Mouse (Mus musculus): ENCODE data around the gene Ubr1. TPM values are rescaled to one million over a fixed set of nuclear protein-coding genes. Genes with fewer than 3 reads are reported as not detected.
"Not testable (repeated sequence)": the region's sequence is repeated elsewhere in the genome, so short reads cannot be mapped to it uniquely, and the experiment has no call there.

Gene Ubr1
- polyA plus RNA-seq, 1 experiment from 2014 or later, result 30.7 TPM

GRCm38 (mm10) chr2:120972257-120972656 lies 1.7 kb upstream of the Ubr1 start:
- 97% methylated on average over 8 of the region's 8 CpGs for WGBS
- H3K4me1 ChIP-seq (replicated peaks), result peaks cover 33% of the 10 kb centered on the region
- not testable (repeated sequence) for H3K9me3 ChIP-seq; H3K4me3 ChIP-seq; H3K27ac ChIP-seq (replicated peaks); ATAC-seq (ENCODE audit: low FRiP score, low read depth); H3K9ac ChIP-seq; H3K27me3 ChIP-seq; H3K4me2 ChIP-seq; H3K36me3 ChIP-seq

- Histone ChIP-seq H3K9me3 (no peaks in the 10 kb centered on the region), H3K27me3 (no peaks in the 10 kb centered on the region), H3K4me3 (no peak overlapping the region), H3K9ac (no peak overlapping the region), H3K27ac (replicated peaks) (no peak overlapping the region), H3K36me3 (no peaks in the 10 kb centered on the region), H3K4me1 (replicated peaks) (peaks cover 33% of the 10 kb centered on the region), H3K4me2 (no peak overlapping the region)
- 90% methylated on average over 4 of the region's 4 CpGs for WGBS
- no peak for ATAC-seq (ENCODE audit: low FRiP score, low read depth)
These were observed 1.3 kb upstream of the Ubr1 start for GRCm38 (mm10) chr2:120971766-120972165.

- WGBS, result under 1% methylated on average over 23 of the region's 23 CpGs
- H3K9ac ChIP-seq, result peak overlapping the region; percentile 80
- ATAC-seq (ENCODE audit: low FRiP score, low read depth), result peak; percentile 39; the same call in 1 of the 2 replicates
These were observed 423 bp downstream of the Ubr1 start for GRCm38 (mm10) chr2:120970045-120970539.

GRCm38 (mm10) chr2:120965486-120965885 lies 5.0 kb downstream of the Ubr1 start:
- ATAC-seq (ENCODE audit: low FRiP score, low read depth), result no peak
- 91% methylated on average over 3 of the region's 3 CpGs for WGBS

More at GRCm38 (mm10) chr2:120970045-120970539, 423 bp downstream of the Ubr1 start:
- Histone ChIP-seq H3K4me1 (replicated peaks) (peaks cover 28% of the 10 kb centered on the region), H3K9me3 (no peaks in the 10 kb centered on the region), H3K27me3 (no peaks in the 10 kb centered on the region), H3K36me3 (no peaks in the 10 kb centered on the region), H3K4me3 (peak overlapping the region; percentile 73), H3K4me2 (peak overlapping the region; percentile 61), H3K27ac (replicated peaks) (peak overlapping the region; percentile 88)

GRCm38 (mm10) chr2:120963110-120963509 lies 7.4 kb downstream of the Ubr1 start:
- no peaks in the 10 kb centered on the region for H3K9me3 ChIP-seq
- H3K36me3 ChIP-seq, result peaks cover 6% of the 10 kb centered on the region; the same call in 1 of the 2 replicates
- H3K4me1 ChIP-seq (replicated peaks), result peaks cover 5% of the 10 kb centered on the region; the same call in 1 of the 2 replicates
- no peak overlapping the region for H3K27ac ChIP-seq (replicated peaks)
- no peak for ATAC-seq (ENCODE audit: low FRiP score, low read depth)
- no peak overlapping the region for H3K4me3 ChIP-seq
- WGBS, result 95% methylated on average over 7 of the region's 7 CpGs
- H3K9ac ChIP-seq, result no peak overlapping the region
- H3K4me2 ChIP-seq, result no peak overlapping the region
- no peaks in the 10 kb centered on the region for H3K27me3 ChIP-seq

More at GRCm38 (mm10) chr2:120965486-120965885, 5.0 kb downstream of the Ubr1 start:
- Histone ChIP-seq H3K36me3 (no peaks in the 10 kb centered on the region; the same call in 1 of the 2 replicates), H3K9ac (no peak overlapping the region), H3K27ac (replicated peaks) (no peak overlapping the region), H3K4me1 (replicated peaks) (peaks cover 19% of the 10 kb centered on the region), H3K4me3 (no peak overlapping the region), H3K4me2 (no peak overlapping the region), H3K9me3 (no peaks in the 10 kb centered on the region), H3K27me3 (no peaks in the 10 kb centered on the region)

- 92% methylated on average over 1 of the region's 1 CpGs for WGBS
- ATAC-seq (ENCODE audit: low FRiP score, low read depth), result no peak
- no peaks in the 10 kb centered on the region for H3K27me3 ChIP-seq
- peaks cover 6% of the 10 kb centered on the region; the same call in 1 of the 2 replicates for H3K36me3 ChIP-seq
- H3K9ac ChIP-seq, result no peak overlapping the region
- H3K9me3 ChIP-seq, result no peaks in the 10 kb centered on the region
- H3K4me2 ChIP-seq, result no peak overlapping the region
- H3K27ac ChIP-seq (replicated peaks), result no peak overlapping the region
- no peak overlapping the region for H3K4me3 ChIP-seq
- no peaks in the 10 kb centered on the region for H3K4me1 ChIP-seq (replicated peaks)
These were observed 10.3 kb downstream of the Ubr1 start for GRCm38 (mm10) chr2:120960261-120960660.

GRCm38 (mm10) chr2:120959827-120960226 lies 10.7 kb downstream of the Ubr1 start:
- 95% methylated on average over 5 of the region's 5 CpGs for WGBS
- Histone ChIP-seq H3K36me3 (peaks cover 6% of the 10 kb centered on the region; the same call in 1 of the 2 replicates), H3K4me2 (no peak overlapping the region), H3K4me1 (replicated peaks) (no peaks in the 10 kb centered on the region), H3K27me3 (no peaks in the 10 kb centered on the region), H3K9me3 (no peaks in the 10 kb centered on the region), H3K4me3 (no peak overlapping the region), H3K9ac (no peak overlapping the region), H3K27ac (replicated peaks) (no peak overlapping the region)
- no peak for ATAC-seq (ENCODE audit: low FRiP score, low read depth)

GRCm38 (mm10) chr2:120959363-120959762 lies 11.2 kb downstream of the Ubr1 start:
- peaks cover 8% of the 10 kb centered on the region; the same call in 1 of the 2 replicates for H3K36me3 ChIP-seq
- no peak for ATAC-seq (ENCODE audit: low FRiP score, low read depth)
- 93% methylated on average over 2 of the region's 2 CpGs for WGBS
- H3K9me3 ChIP-seq, result no peaks in the 10 kb centered on the region
- H3K9ac ChIP-seq, result no peak overlapping the region
- H3K4me2 ChIP-seq, result no peak overlapping the region
- no peak overlapping the region for H3K4me3 ChIP-seq
- no peaks in the 10 kb centered on the region for H3K27me3 ChIP-seq
- no peaks in the 10 kb centered on the region for H3K4me1 ChIP-seq (replicated peaks)
- no peak overlapping the region for H3K27ac ChIP-seq (replicated peaks)

- Histone ChIP-seq H3K9me3 (no peaks in the 10 kb centered on the region), H3K27ac (replicated peaks) (no peak overlapping the region), H3K4me2 (no peak overlapping the region), H3K9ac (no peak overlapping the region), H3K27me3 (no peaks in the 10 kb centered on the region), H3K36me3 (peaks cover 39% of the 10 kb centered on the region), H3K4me1 (replicated peaks) (no peaks in the 10 kb centered on the region), H3K4me3 (no peak overlapping the region)
- WGBS, result 82% methylated on average over 2 of the region's 2 CpGs
- ATAC-seq (ENCODE audit: low FRiP score, low read depth), result no peak
These were observed 18.2 kb downstream of the Ubr1 start for GRCm38 (mm10) chr2:120952176-120952938.

GRCm38 (mm10) chr2:120951208-120951607 lies 19.3 kb downstream of the Ubr1 start:
- no peaks in the 10 kb centered on the region for H3K27me3 ChIP-seq
- no peak overlapping the region for H3K4me3 ChIP-seq
- ATAC-seq (ENCODE audit: low FRiP score, low read depth), result no peak
- H3K4me1 ChIP-seq (replicated peaks), result no peaks in the 10 kb centered on the region
- WGBS, result 75% methylated on average over 5 of the region's 5 CpGs
- no peak overlapping the region for H3K9ac ChIP-seq
- H3K9me3 ChIP-seq, result no peaks in the 10 kb centered on the region
- no peak overlapping the region for H3K27ac ChIP-seq (replicated peaks)
- H3K4me2 ChIP-seq, result no peak overlapping the region
- peaks cover 49% of the 10 kb centered on the region for H3K36me3 ChIP-seq

- no peak for ATAC-seq (ENCODE audit: low FRiP score, low read depth)
- H3K27me3 ChIP-seq, result no peaks in the 10 kb centered on the region
- WGBS, result 93% methylated on average over 3 of the region's 3 CpGs
- no peak overlapping the region for H3K4me2 ChIP-seq
- peaks cover 62% of the 10 kb centered on the region for H3K36me3 ChIP-seq
- no peak overlapping the region for H3K27ac ChIP-seq (replicated peaks)
- no peak overlapping the region for H3K4me3 ChIP-seq
- H3K4me1 ChIP-seq (replicated peaks), result no peaks in the 10 kb centered on the region
- H3K9ac ChIP-seq, result no peak overlapping the region
- H3K9me3 ChIP-seq, result no peaks in the 10 kb centered on the region
These were observed 37.5 kb downstream of the Ubr1 start for GRCm38 (mm10) chr2:120933038-120933437.

GRCm38 (mm10) chr2:120909556-120909955 lies 61.0 kb downstream of the Ubr1 start:
- Histone ChIP-seq H3K9ac (no peak overlapping the region), H3K36me3 (peaks cover 38% of the 10 kb centered on the region), H3K27me3 (no peaks in the 10 kb centered on the region), H3K9me3 (no peaks in the 10 kb centered on the region), H3K4me2 (no peak overlapping the region), H3K4me3 (no peak overlapping the region), H3K27ac (replicated peaks) (no peak overlapping the region), H3K4me1 (replicated peaks) (no peaks in the 10 kb centered on the region)
- no peak for ATAC-seq (ENCODE audit: low FRiP score, low read depth)
- WGBS, result 81% methylated on average over 4 of the region's 4 CpGs

Data from hindbrain, embryonic 15.5 days (tissue).